Mouse (Mus musculus) natural killer cell, adult 2 months (primary cell): Measurements from ENCODE around the gene Tbcd.

Source experiments
- DNase-seq, 2 experiments: peaks; one replicate each; pipeline ENCODE4 v3.0.0; 2022; ENCODE audit warnings: low spot score in 2 of 2

Gene Tbcd

DNA sequence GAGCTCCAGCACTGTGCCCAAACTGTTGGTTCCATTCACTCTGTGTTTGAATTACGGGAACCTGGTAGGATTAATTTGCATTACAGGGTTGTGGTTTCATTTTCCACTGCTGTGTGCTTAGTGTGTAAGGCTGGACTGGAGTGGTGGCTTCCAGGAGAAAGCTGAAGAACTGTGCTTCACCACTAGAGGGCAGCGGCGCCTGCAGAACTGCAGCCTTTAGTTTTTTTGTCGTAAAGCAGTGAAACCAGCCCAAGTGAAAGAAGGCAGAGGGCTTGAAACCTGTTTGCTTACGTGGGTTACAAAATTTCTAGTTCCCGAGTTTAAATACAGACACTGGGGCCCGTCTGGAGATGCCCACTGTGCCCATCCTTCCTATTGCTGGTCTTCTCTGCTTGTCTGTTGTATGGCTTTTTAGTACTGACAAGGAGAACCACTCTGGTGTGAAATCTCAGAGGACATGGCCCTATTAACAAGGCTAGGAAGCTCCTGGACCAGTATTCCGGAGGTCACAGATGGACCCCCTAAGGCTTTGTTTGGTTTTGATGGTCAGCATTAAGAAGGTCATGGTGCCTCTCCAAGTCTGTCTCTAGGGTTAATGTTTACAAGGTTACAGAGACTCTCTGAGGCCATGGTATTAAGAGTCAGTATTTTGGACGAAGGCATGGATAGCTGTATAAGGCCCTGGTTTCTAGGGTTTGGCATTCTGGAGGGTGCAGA is 24.1 kb downstream of the Tbcd start:
- DNase-seq = peak; percentile 57 to 64

GRCm38 (mm10) chr11:121479476-121480203 is 27.9 kb downstream of the Tbcd start:
- no peak for DNase-seq

GRCm38 (mm10) chr11:121481129-121481528 is 29.4 kb downstream of the Tbcd start:
- DNase-seq = no peak

GRCm38 (mm10) chr11:121485882-121486281 is 34.1 kb downstream of the Tbcd start:
- DNase-seq = peak in 1 of 2 experiments; percentile 6

GRCm38 (mm10) chr11:121490651-121491050 is 38.9 kb downstream of the Tbcd start:
- no peak for DNase-seq

DNA sequence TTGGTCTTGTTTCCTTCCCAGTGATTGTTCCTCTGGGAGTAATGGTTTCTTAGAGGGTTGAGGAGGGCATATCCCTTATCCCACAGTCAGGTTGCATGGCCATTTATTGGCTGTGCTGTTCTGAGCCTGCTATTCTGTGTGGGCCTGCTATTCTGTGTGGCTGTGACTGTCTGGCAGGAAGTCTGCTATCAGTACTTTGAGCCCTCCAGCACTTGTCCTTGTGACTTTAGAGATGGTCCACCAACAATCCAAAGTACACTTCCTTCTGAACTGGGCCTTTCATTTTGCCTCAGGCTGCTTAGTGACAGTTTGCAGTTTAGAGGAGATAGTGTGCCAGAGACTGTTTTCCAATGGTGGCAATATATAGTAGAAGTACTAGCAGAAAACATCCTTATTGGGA is 48.8 kb downstream of the Tbcd start:
- no peak for DNase-seq

DNA sequence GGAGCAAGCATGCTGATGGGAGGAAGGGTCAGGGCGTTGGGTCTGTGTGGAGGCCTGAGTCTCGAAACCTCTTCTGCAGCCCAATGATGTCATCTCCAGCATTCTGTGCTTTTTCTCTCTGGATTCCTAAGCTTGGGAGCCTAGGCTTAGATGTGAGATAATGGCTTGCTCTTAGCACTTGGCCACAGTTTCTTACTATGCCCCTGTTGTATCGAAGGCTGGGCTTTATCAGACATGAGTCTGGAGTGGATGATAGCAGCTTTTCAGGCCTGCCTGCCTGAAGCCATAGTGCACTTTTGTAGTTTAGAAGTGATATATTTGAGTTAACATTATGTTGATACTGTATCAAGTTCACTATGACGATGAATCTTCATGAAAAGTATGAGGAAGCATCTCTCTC is 49.8 kb downstream of the Tbcd start:
- no peak for DNase-seq

- no peak for DNase-seq
Measured at GRCm38 (mm10) chr11:121502000-121502860, 50.5 kb downstream of the Tbcd start.

DNA sequence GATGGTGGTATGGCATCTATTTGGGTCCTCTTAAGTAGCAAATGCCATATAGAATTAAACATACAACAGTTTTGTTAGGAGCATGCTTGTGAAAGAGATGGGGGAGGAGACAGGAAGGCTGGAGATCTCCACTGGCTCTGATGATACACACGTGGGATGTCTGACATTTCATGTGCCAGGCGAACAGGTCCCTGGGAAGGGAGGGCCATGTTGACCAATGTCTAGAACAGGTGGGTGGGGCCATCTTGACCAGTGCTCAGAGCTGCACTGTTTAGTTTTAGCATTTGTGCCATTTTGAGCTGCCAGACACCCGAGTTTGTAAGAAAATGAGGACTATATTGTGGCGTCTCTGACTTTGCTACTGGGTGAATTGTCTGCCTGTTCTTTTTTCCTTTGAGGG is 56.7 kb downstream of the Tbcd start:
- DNase-seq = no peak

DNA sequence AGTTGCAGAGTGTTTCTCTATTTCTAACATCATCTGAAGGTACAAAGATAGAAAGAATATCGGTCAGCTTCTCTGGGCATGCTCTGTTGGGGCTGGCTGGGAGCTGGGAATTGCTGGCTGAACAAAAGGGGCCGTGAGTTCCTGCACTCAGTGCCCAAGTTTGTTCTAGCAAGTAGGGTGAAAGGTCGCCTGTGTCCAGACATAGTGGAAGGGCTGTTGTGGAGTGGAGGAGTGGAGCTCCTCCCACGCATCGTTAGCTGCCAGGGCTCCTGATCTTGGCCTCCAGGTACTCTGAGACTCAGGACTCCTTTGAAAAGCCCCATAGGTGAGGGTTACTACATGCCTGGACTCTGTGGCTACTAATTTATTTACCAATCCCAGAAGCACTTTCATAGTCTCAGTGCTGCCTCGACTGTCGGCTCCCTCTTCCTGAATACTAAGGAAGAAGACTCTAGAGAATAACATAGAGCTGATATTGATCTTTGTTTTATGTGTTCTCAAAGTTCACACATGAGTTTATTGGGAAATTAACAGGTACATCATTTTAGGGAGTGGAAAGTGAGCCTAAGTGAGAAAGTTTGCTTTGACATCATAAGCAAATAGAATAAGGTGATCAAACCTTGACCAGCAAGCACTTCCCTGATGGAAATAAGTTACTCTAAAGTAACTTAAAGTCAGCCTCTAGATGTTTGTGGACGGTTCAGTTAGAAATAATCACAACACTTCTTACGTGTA is 58.9 kb downstream of the Tbcd start:
- DNase-seq = no peak

GRCm38 (mm10) chr11:121512896-121513572 is 61.3 kb downstream of the Tbcd start:
- DNase-seq = no peak

GRCm38 (mm10) chr11:121515996-121516395 is 64.2 kb downstream of the Tbcd start:
- DNase-seq = no peak

DNA sequence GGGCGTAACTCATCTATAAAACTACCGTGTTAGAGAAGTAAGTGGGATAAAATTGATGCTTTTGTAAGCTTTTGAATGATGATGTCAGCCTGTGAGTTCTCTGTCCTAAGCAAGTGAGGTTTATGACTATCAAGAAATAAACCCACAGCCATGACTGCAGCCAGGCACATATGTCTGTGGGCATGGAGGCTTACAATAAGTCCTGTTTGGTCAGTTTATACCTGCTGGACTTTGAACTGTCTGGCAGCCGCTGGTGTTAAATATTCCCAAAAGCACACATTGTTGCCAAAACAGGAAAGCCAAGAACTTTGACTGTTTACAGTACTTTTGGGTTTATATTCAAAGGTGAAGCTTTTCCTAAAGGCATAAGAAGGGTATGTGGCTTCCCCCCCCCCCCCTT is 65.2 kb downstream of the Tbcd start:
- DNase-seq = no peak

DNA sequence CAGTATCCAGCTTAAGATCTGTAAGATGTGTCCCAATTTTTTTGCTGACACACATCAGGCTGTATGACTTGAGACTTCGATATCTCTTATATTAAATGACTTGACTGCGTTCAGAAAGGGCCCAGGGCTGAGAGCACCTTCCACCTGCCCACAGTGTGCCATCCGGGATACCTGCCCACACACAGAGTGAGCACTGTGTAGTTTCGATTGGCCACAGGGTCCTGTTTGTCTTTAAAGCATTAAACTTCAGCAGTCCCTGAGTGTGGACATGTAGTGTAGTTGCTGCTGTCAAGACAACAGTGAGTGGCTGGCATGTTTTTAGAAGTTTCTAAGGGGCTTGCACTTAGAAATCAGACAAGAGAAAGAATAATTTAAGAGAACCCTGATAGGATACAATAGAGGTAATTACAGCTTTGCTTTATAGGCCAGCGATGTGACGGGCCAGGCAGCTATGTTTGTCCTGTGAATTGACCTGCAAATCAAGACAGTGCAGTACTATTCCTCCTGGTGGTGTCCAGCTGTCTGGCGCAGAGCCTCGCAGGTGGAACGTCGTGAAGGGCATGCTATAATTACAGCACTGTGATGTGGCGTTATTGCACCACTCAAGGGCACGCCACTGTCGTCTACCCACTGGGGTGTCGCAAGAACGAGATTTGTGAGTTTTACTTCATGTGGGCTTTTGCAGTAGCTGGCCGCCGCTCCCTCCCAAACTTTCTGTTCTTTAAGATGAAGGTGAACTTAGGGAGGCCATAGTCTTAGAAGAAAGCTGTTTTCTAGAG is 66.1 kb downstream of the Tbcd start:
- DNase-seq = no peak

GRCm38 (mm10) chr11:121519131-121519530 is 67.4 kb downstream of the Tbcd start, which contains the start of gene Zfp750:
Gene Zfp750 (minus strand): TSS chr11:121519333.
- DNase-seq = no peak

GRCm38 (mm10) chr11:121519703-121520102 is 68.0 kb downstream of the Tbcd start:
- DNase-seq = no peak

DNA sequence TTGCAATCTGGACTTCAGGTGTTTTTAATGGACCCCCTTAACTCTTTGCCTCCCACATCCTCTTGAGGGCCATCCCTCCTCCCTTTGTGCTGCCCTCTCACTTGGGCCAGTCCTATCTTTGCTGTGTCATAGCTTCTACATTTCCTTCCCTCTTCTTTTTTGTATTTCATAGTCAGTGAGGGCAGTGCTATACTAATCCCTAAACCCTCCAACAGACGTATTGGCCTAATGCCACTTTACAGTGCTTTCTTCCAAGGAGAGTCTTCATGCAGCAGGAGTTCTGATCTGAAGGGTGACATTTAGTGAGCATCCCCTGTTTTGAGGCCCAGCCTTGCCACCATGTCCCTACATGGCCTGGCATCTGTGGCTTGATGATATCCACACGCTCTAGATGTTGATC is 69.0 kb downstream of the Tbcd start:
- no peak for DNase-seq

DNA sequence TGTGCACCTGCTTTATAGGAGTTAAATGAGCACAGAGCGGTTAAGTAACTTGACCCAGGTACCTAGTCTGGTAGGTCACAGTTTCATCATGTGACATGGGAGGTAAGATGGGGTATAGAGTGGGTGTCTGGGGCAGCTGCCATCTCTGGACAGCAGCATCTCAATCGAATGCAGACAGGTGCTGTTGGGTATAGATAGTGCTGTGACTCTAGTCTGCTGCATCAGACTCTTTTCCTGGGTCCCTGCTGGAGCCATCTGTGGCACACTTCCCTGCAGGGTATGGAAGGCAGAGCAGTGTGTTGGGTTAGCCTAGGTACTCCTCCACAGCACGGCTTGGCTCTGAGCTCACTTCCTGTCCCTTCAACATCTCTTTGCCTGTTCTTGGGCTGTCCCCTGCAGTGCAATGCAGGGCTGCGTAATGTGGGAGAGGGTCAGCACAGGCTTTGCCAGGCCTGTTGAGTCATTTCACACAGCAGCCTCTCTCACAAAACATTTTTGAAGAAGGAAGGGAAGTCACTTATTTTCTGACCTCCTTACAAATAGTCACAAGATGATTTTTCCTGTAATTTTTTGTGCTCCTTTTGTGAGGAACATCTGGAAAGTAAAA is 70.5 kb downstream of the Tbcd start:
- no peak for DNase-seq

DNA sequence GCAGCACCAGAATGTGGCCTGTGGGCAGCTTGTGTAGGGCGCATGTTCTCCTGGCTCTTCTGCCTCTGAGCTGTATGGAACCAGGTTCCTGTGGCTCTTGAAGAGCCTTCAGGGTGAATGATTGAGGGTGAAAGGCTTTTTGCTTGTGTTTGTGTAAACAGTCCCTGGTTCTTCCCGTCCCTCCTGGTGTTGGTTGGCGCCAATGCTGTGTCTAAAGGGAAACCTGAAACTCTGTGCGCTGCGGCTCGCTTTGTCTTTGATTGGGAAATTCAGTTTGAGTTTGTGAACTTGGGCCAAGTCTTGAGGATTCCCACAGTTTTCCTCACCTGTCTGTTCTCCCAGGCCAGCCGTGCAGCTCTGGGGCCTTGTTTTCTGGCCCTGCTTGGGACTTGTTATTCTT is 72.4 kb downstream of the Tbcd start:
- DNase-seq = no peak

DNA sequence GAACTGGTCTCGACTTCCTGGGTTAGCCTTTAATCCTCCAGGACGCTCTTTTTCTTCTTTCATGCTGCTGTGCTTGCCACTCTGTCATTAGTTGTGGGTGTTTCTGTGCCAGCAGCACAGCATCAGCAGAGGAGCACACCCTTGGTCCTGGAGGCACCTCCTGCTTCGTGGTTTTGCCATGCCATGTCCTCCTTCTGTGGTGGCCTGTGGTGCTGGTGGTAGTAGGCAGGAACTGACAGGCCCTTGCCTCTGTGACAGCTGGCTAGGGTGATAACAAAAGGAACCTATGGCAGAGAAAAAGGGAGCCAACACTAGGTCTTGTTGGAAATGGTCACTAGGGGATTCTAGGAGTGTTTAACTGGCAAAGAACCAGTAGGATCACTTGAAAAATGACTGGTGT is 78.0 kb downstream of the Tbcd start:
- DNase-seq = no peak
